Mouse (Mus musculus) v-Abl transformed pro-B cells (cell line): ENCODE measurements around the gene Pla1a.
"Not testable (repeated sequence)": the region's sequence is repeated elsewhere in the genome, so short reads cannot be mapped to it uniquely, and the experiment has no call there.

Experiments
- in situ Hi-C, 2 experiments: fragments of 400-800 bp; cut with MboI; formaldehyde crosslinking; loops; one replicate each; pipeline ENCODE4 v1.15.1; 2025; ENCODE audit not compliant: unreplicated experiment in 2 of 2

Pla1a gene

GRCm38 (mm10) chr16:38461749-38462148 is 28.8 kb upstream of the Pla1a start:
- in situ Hi-C loops = loop anchor here in 1 of 2 experiments (10.0 kb wide), 1 partner anchor 87 kb away; no protein-coding TSS in a partner anchor

DNA sequence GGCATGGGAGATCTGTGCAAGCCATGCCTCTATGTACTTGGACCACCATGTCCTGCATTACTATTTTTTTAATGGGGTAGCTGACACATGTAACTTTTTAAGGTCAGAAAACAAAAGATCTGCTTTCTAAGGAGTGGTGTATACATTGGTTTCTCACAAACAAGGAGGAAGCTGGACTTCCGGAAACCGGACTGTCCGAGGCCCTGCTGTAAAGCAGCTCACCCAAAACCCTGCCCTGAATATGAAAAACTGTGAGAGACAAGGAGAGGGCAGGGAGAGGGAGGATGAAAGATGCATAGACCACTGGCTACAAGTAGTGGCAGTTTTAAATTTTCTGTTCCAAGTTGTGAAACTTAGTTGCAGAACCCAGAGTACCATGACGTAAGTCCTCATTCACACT is 27.0 kb upstream of the Pla1a start:
- in situ Hi-C loops = loop anchor here in 1 of 2 experiments (10.0 kb wide), 1 partner anchor 85 kb away; no protein-coding TSS in a partner anchor

- in situ Hi-C loops = no loop called here
These were observed 25.8 kb upstream of the Pla1a start for GRCm38 (mm10) chr16:38458600-38459280.

DNA sequence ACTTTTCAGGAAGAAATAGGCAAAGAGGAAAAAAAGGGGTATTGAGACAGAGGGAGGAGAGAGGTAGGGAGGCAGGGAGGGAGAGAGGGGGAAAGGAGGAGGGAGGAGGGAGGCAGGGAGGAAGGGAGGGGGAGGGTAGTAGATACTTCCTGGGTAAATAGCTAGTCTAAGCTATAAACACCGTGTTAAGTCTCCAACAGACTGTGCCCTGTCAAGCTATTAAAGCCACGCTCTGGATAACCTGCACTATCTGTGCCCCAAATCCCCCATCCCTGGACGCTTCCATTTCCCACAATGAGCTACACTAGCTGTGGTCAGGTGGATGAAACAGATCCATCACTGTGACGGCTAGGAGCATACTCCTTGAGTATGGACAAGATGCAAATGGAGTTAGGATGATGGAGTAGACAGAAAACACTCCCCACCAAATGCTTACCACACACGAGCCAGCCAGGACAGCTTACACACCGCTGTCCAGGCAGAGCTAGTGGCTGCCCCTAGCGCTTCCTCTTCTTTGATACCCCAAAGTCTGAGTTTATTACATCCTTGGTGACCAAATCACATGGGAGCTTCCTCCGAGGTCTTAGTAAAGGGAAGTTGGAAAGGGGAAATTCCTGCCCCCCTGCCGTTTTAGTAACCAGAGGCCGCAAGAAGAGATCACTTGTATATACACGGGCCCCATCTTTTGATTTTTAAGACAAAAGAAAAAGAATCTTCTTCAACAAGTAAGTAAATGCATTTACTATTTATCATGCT is 24.0 kb upstream of the Pla1a start:
- in situ Hi-C loops = no loop called here

DNA sequence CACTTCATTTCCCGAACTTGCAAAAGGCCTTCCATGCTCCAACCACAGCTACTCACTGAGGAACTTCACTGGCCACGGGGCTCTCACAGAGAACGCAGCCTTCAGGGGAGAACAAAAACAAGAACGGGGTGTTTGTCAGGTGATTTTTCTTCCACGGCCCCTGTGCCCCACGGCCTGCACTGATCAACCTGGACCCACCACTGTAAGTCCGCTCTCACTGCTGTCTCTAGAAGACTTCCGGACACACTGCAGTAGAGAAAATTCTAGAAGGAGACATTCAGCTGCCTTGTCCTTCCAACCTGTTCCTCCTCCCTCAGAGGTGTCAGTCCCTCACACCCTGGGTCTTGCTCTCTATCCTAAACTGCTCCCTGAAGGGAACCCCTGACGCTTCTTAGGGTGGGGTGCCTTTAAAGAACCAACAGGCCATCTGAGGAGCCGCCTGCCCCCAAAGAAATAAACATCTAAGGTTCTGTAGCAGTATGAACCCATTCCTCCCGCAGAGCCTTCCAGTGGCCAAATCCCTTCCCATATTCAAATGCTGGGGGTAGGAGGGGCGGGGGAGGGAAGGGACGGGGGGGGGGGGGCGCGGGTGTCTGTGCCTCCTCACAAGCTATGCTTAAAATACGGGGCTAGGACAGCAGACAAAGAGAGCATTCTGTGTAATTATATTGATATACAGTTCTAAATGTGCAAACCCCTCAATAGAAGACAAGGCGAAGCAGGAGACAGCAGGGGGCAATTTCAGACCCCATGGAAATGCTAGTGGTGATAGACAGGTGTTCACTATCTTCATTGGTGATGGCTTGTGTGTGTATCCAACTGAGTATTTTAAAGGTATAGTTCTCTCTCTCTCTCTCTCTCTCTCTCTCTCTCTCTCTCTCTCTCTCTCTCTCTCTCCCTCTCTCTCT is 22.8 kb upstream of the Pla1a start, which contains the start of gene Cd80:
TSS of gene Cd80 (plus strand) at position 51 of the 908 bp plus-strand sequence.
- in situ Hi-C loops = no loop called here

DNA sequence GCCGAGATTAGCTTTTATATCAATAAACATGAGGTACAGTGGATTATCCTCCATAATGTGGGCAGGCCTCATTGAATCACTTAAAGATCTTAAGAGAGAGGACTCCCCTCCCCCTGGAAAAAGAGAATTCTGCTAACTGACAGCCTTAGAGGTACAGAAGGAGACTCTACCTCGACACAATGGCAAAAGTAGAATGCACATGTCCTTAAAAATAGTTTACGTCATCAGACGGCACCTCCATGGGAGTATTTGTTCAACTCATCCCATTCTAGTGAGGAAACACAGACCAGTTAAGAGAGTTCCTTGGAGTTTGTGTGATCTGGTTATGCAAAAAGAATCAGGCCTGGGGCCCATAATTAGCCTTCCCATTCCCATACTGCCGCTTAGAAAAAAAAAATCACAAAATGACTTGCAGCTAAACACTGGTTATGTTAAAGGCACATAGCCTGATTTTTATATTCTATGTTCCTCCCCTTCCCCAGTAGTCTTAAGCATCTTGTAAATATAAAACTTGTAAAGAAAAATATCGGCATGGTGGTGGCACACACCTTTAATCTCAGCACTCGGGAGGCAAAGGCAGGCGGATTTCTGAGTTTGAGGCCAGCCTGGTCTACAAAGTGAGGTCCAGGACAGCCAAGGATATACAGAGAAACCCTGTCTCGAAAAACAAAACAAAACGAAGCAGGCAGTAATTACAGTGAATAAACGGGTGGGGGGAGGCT is 21.7 kb upstream of the Pla1a start:
- in situ Hi-C loops = no loop called here

- in situ Hi-C loops = no loop called here
These were observed 21.0 kb upstream of the Pla1a start for GRCm38 (mm10) chr16:38453952-38454351.

DNA sequence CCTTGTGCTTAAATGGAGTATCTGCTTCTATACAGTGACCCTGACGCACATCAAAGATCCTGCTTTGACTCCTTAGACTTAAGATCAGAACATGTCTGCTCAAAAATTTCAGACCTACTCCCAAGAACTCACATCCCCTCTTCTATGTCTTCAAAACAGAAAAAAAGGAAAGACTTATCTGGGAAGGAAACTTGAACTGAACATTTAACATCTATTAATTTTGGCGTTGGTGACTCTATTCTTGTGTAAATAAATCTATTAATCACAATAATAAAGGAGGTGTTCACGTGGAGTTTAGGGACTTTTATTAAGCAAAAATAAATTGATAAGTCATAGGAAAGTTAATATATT is 20.2 kb upstream of the Pla1a start:
- in situ Hi-C loops = no loop called here

DNA sequence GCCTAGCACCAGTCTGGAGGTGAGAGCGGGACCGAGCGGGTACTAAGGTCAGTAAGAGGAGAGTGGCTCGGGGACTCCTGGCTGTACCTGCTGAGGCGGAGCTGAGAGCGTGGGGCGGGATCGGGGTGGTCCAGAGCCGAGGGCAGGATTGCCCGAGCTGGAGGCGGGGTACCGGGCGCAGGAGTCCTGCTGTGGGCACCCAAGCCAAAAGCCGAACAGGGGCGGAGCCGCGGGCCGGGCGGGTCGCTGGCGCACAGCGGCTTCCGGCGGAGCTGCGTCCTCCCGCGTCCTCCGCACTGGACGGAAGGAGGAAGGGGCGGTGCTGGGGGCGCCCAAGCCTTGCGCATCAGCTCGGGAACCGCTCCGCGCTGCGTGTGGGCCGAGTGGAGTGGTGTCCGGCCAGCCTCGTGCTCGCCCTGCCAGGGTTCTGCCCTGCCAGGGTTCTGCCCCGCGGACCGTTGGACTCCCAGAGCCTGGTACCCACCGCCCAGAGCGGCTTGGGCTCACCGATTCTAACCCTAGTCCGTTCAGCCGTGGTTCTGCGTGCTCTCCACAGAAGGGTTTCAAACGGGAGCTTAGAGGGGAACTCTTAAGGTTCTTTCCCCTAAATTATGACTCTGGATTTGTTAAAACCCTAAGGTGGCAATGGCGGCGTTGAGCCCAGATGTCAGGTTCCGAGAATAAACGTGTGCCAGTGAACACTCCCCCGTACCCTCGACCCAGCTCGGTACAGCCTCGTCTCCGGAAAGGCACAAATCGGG is 19.7 kb upstream of the Pla1a start, which contains the start of gene Adprh:
TSS of gene Adprh (minus strand) at position 262 of the 761 bp plus-strand sequence.
- in situ Hi-C loops = no loop called here

- in situ Hi-C loops = no loop called here
These were observed 18.7 kb upstream of the Pla1a start for GRCm38 (mm10) chr16:38451421-38452205.

DNA sequence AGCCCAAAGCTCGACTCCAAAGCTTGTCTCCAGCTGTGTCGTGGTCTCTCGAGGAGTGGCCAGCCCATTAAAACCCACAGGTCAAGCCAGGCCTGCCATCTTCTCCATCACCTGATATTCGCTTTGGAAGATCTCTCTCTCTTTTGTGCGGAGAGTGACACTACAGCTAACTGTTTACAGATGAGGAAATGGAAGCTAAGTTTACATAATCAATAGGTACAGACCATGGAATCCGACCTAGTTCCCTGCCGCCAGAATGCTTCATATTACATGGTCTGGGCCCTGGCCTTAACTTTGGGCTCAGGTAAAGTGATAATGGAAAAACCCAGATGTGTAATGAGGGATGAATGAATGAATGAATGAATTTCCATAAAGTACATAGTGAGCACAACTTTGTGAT is 17.8 kb upstream of the Pla1a start:
- in situ Hi-C loops = no loop called here

- in situ Hi-C loops = no loop called here
These were observed 15.5 kb upstream of the Pla1a start for GRCm38 (mm10) chr16:38448458-38448857.

GRCm38 (mm10) chr16:38447366-38447765 is 14.4 kb upstream of the Pla1a start:
- in situ Hi-C loops = no loop called here

- in situ Hi-C loops = not testable (repeated sequence)
These were observed 13.2 kb upstream of the Pla1a start for GRCm38 (mm10) chr16:38446141-38446540.

DNA sequence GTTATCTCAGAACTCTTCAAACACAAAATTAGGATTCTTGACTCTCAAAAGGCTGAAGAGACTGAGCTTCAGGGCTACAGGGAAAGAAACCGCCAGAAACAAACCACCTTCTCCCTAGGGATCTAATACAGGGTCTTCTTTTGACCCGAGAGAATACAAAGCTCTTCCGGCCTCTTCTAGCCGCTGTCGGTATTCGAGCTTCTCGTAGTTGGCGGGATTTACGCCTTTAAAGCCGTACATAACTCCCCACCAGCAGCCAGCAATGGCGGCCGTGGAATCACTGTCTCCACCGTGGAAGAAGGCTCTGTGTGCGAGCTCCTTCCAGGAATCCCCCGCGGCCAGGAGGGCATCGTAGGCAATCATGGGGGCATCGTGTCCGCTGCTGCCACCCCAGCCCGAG is 12.6 kb upstream of the Pla1a start:
- in situ Hi-C loops = no loop called here

- in situ Hi-C loops = no loop called here
These were observed 12.1 kb upstream of the Pla1a start for GRCm38 (mm10) chr16:38445046-38445445.

DNA sequence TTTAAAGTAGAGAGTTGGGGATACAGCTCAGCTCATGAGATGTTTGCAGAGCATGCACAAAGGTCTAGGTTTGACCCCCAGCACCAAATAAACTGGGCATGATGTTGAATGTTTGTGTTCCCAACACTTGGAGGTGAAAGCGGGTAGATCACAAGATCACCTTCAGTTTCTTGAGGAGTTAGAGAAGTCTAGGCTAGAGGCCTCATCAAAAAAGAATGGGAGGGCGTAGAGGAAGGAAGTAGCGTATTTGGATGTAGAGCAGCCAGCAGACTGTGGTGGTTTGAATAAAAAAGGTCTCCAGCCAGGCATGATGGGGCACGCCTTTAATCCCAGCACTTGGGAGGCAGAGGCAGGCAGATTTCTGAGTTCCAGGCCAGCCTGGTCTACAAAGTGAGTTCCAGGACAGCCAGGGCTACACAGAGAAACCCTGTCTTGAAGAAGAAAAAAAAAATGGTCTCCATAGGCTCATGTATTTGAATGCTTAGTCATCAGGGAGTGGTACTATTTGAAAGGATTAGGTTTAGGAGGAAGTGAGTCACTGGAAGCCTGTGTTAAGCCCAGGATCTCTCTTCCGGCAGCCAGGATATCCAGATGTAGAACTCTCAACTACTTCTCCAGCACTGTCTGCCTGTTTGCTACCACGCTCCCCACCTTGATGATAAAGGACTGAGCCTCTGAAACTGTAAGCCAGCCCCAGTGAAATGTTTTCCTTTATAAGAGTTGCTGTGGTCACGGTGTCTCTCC is 10.9 kb upstream of the Pla1a start:
- in situ Hi-C loops = loop anchor here in 1 of 2 experiments (5.0 kb wide), 1 partner anchor 42 kb away; no protein-coding TSS in a partner anchor

DNA sequence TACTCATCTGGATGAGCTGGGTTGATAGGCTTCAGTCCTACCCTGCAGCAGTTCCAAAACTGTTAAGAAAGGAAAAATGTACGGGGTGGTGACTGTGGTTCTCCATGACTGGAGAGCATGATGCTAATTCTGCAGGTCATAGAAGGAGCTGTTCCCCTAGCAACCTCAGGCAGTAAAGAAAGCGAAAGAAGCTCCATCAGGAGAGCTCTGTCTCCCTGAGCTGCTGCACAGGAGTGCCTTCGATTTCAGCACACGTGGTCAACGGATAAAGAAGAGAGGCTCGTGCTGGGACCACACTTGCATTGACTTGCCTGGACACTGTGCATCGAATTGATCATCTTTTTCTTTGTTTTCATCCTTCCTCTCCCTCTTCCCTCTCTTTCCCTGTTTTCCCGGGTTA is 9.3 kb upstream of the Pla1a start:
- in situ Hi-C loops = loop anchor here in 1 of 2 experiments (5.0 kb wide), 1 partner anchor 40 kb away; no protein-coding TSS in a partner anchor
